Mouse (Mus musculus) intestine, embryonic 15.5 days (tissue): ENCODE data around the gene Rbms3. TPM values are rescaled to one million over a fixed set of nuclear protein-coding genes. Genes with fewer than 3 reads are reported as not detected.

Experiments
- ATAC-seq: fragments of 200-750 bp; cut with Nextera tagmentation; 2 replicates; pipeline ENCODE4 v1.8.0; 2017; ENCODE audit warnings: moderate TSS enrichment, moderate library complexity
- H3K27ac ChIP-seq: fragments of 300-500 bp; sonication (generic); 2 replicates; pipeline ENCODE4 v1.5.1; 2015; ENCODE audit warnings: mild to moderate bottlenecking, inconsistent platforms
- H3K27me3 ChIP-seq: fragments of 300-500 bp; sonication (generic); replicated peaks from 2 replicates; pipeline ENCODE4 v1.6.1; 2015; ENCODE audit warnings: inconsistent platforms
- H3K36me3 ChIP-seq: fragments of 300-500 bp; sonication (generic); 2 replicates; pipeline ENCODE4 v1.6.1; 2015; ENCODE audit warnings: inconsistent platforms
- H3K4me1 ChIP-seq: fragments of 300-500 bp; sonication (generic); replicated peaks from 2 replicates; pipeline ENCODE4 v1.6.1; 2015; ENCODE audit warnings: inconsistent platforms
- H3K4me2 ChIP-seq: fragments of 300-500 bp; sonication (generic); replicated peaks from 2 replicates; pipeline ENCODE4 v1.6.1; 2015; ENCODE audit warnings: mild to moderate bottlenecking, inconsistent platforms
- H3K4me3 ChIP-seq: fragments of 300-500 bp; sonication (generic); replicated peaks from 2 replicates; pipeline ENCODE4 v1.5.1; 2015; ENCODE audit warnings: inconsistent platforms
- H3K9ac ChIP-seq: fragments of 300-500 bp; sonication (generic); 2 replicates; pipeline ENCODE4 v1.6.1; 2015; ENCODE audit warnings: inconsistent platforms
- H3K9me3 ChIP-seq: fragments of 300-500 bp; sonication (generic); 2 replicates; pipeline ENCODE4 v1.6.1; 2016; ENCODE audit warnings: inconsistent platforms
- WGBS: fragments of 180-500 bp; shearing (Covaris S2); methylation state at CpG from one replicate; pipeline ENCODE4 v1.1.7; 2015; 5-methylcytosine and 5-hydroxymethylcytosine counted together
- polyA plus RNA-seq: library from polyadenylated mRNA; unstranded; fragments of >200 nt; fragmentation: Nextera tagmentation; extraction: Ambion mirVana; gene quantifications from 2 replicates; pipeline ENCODE4 v1.2.1, GENCODE M21; 2015

Gene Rbms3
- polyA plus RNA-seq, 1 experiment from 2014 or later = 53.0 TPM

- H3K4me3 ChIP-seq = no peak overlapping the region
- 48% methylated on average over 15 of the region's 15 CpGs for WGBS
- H3K27me3 ChIP-seq = no peaks in the 10 kb centered on the region
- H3K27ac ChIP-seq = peak overlapping the region; percentile 77
- H3K36me3 ChIP-seq = no peaks in the 10 kb centered on the region; the same call in 1 of the 2 replicates
- no peak for ATAC-seq
- 0 out of 2 replicates have a peak overlapping the region, but pooled peaks have one; percentile 1 for H3K4me2 ChIP-seq
- peaks cover 12% of the 10 kb centered on the region; the same call in 1 of the 2 replicates for H3K4me1 ChIP-seq
- no peak overlapping the region for H3K9ac ChIP-seq
- H3K9me3 ChIP-seq = no peaks in the 10 kb centered on the region
These were observed 437.6 kb downstream of the Rbms3 start for GRCm38 (mm10) chr9:117192093-117192492.

GRCm38 (mm10) chr9:117188406-117188805, 441.3 kb downstream of the Rbms3 start:
- H3K27me3 ChIP-seq = no peaks in the 10 kb centered on the region
- H3K4me3 ChIP-seq = no peak overlapping the region
- no peak overlapping the region for H3K9ac ChIP-seq
- no peak for ATAC-seq
- H3K36me3 ChIP-seq = no peaks in the 10 kb centered on the region; the same call in 1 of the 2 replicates
- no peaks in the 10 kb centered on the region for H3K9me3 ChIP-seq
- H3K4me1 ChIP-seq = peaks cover 7% of the 10 kb centered on the region; the same call in 1 of the 2 replicates
- WGBS = 81% methylated on average over 3 of the region's 3 CpGs
- no peak overlapping the region for H3K4me2 ChIP-seq
- H3K27ac ChIP-seq = no peak overlapping the region

GRCm38 (mm10) chr9:117187116-117188034, 442.3 kb downstream of the Rbms3 start:
- WGBS = 80% methylated on average over 15 of the region's 15 CpGs
- no peak overlapping the region for H3K27ac ChIP-seq

GRCm38 (mm10) chr9:117180658-117181057, 449.1 kb downstream of the Rbms3 start:
- H3K9ac ChIP-seq = no peak overlapping the region
- 0 out of 2 replicates have a peak, but pooled peaks cover 3% of the 10 kb centered on the region for H3K36me3 ChIP-seq
- no peaks in the 10 kb centered on the region for H3K27me3 ChIP-seq
- no peaks in the 10 kb centered on the region for H3K4me1 ChIP-seq
- no peak overlapping the region for H3K4me3 ChIP-seq
- no peak overlapping the region for H3K27ac ChIP-seq
- no peak overlapping the region for H3K4me2 ChIP-seq
- no peaks in the 10 kb centered on the region for H3K9me3 ChIP-seq
- 90% methylated on average over 7 of the region's 7 CpGs for WGBS
- ATAC-seq = no peak

More at GRCm38 (mm10) chr9:117187116-117188034, 442.3 kb downstream of the Rbms3 start:
- Histone ChIP-seq H3K27me3 (no peaks in the 10 kb centered on the region), H3K9ac (no peak overlapping the region), H3K4me1 (no peaks in the 10 kb centered on the region), H3K36me3 (peaks cover 3% of the 10 kb centered on the region; the same call in 1 of the 2 replicates), H3K4me3 (no peak overlapping the region), H3K9me3 (no peaks in the 10 kb centered on the region), H3K4me2 (no peak overlapping the region)
- no peak for ATAC-seq

- 89% methylated on average over 4 of the region's 4 CpGs for WGBS
- no peak overlapping the region for H3K27ac ChIP-seq
- H3K4me2 ChIP-seq = no peak overlapping the region
- peaks cover 5% of the 10 kb centered on the region; the same call in 1 of the 2 replicates for H3K4me1 ChIP-seq
- no peak for ATAC-seq
- no peak overlapping the region for H3K4me3 ChIP-seq
- 0 out of 2 replicates have a peak, but pooled peaks cover 3% of the 10 kb centered on the region for H3K36me3 ChIP-seq
- no peak overlapping the region for H3K9ac ChIP-seq
- H3K27me3 ChIP-seq = no peaks in the 10 kb centered on the region
- no peaks in the 10 kb centered on the region for H3K9me3 ChIP-seq
These were observed 451.3 kb downstream of the Rbms3 start for GRCm38 (mm10) chr9:117178366-117178765.

GRCm38 (mm10) chr9:117172526-117172925, 457.2 kb downstream of the Rbms3 start:
- Histone ChIP-seq H3K9ac (no peak overlapping the region), H3K36me3 (no peaks in the 10 kb centered on the region), H3K9me3 (no peaks in the 10 kb centered on the region), H3K27ac (no peak overlapping the region), H3K4me1 (peaks cover 10% of the 10 kb centered on the region; the same call in 1 of the 2 replicates), H3K4me2 (no peak overlapping the region), H3K4me3 (no peak overlapping the region), H3K27me3 (no peaks in the 10 kb centered on the region)
- ATAC-seq = peak; percentile 89
- 52% methylated on average over 7 of the region's 7 CpGs for WGBS

GRCm38 (mm10) chr9:117169196-117169595, 460.5 kb downstream of the Rbms3 start:
- Histone ChIP-seq H3K27me3 (no peaks in the 10 kb centered on the region), H3K36me3 (no peaks in the 10 kb centered on the region), H3K4me3 (no peak overlapping the region), H3K9ac (no peak overlapping the region), H3K4me2 (no peak overlapping the region), H3K9me3 (no peaks in the 10 kb centered on the region), H3K4me1 (peaks cover 12% of the 10 kb centered on the region; the same call in 1 of the 2 replicates), H3K27ac (no peak overlapping the region)
- 92% methylated on average over 5 of the region's 5 CpGs for WGBS
- ATAC-seq = no peak

- Histone ChIP-seq H3K4me1 (peaks cover 12% of the 10 kb centered on the region; the same call in 1 of the 2 replicates), H3K9ac (no peak overlapping the region), H3K4me2 (no peak overlapping the region), H3K9me3 (no peaks in the 10 kb centered on the region), H3K4me3 (no peak overlapping the region), H3K27me3 (no peaks in the 10 kb centered on the region), H3K36me3 (no peaks in the 10 kb centered on the region), H3K27ac (peak overlapping the region; percentile 14)
- 26% methylated on average over 6 of the region's 6 CpGs for WGBS
- ATAC-seq = peak; percentile 73
These were observed 466.6 kb downstream of the Rbms3 start for GRCm38 (mm10) chr9:117163143-117163542.

GRCm38 (mm10) chr9:117161150-117161549, 468.6 kb downstream of the Rbms3 start:
- H3K36me3 ChIP-seq = no peaks in the 10 kb centered on the region
- WGBS = 34% methylated on average over 6 of the region's 6 CpGs
- peak; percentile 64 for ATAC-seq
- peaks cover 14% of the 10 kb centered on the region; the same call in 1 of the 2 replicates for H3K4me1 ChIP-seq
- no peak overlapping the region for H3K4me2 ChIP-seq
- no peak overlapping the region for H3K9ac ChIP-seq
- H3K9me3 ChIP-seq = no peaks in the 10 kb centered on the region
- no peak overlapping the region for H3K4me3 ChIP-seq
- H3K27me3 ChIP-seq = no peaks in the 10 kb centered on the region
- no peak overlapping the region; the same call in 1 of the 2 replicates for H3K27ac ChIP-seq

GRCm38 (mm10) chr9:117156330-117156905, 473.3 kb downstream of the Rbms3 start:
- ATAC-seq = 0 out of 2 replicates have a peak, but pooled peaks have one; percentile 17
- Histone ChIP-seq H3K27me3 (no peaks in the 10 kb centered on the region), H3K27ac (peak overlapping the region; percentile 34; the same call in 1 of the 2 replicates), H3K9me3 (no peaks in the 10 kb centered on the region), H3K4me2 (no peak overlapping the region), H3K4me1 (peaks cover 9% of the 10 kb centered on the region; the same call in 1 of the 2 replicates), H3K4me3 (no peak overlapping the region), H3K9ac (no peak overlapping the region), H3K36me3 (no peaks in the 10 kb centered on the region)
- 58% methylated on average over 9 of the region's 9 CpGs for WGBS

- Histone ChIP-seq H3K36me3 (no peaks in the 10 kb centered on the region), H3K4me3 (no peak overlapping the region), H3K27ac (no peak overlapping the region), H3K4me2 (no peak overlapping the region), H3K9ac (no peak overlapping the region), H3K4me1 (peaks cover 9% of the 10 kb centered on the region; the same call in 1 of the 2 replicates), H3K27me3 (no peaks in the 10 kb centered on the region), H3K9me3 (no peaks in the 10 kb centered on the region)
- whole genome bisulfite sequencing = 93% methylated on average over 4 of the region's 4 CpGs
- ATAC-seq = no peak
These were observed 475.1 kb downstream of the Rbms3 start for GRCm38 (mm10) chr9:117154590-117154989.

GRCm38 (mm10) chr9:117153686-117154274, 475.9 kb downstream of the Rbms3 start:
- Histone ChIP-seq H3K9me3 (no peaks in the 10 kb centered on the region), H3K4me2 (0 out of 2 replicates have a peak overlapping the region, but pooled peaks have one; percentile 7), H3K27ac (0 out of 2 replicates have a peak overlapping the region, but pooled peaks have one; percentile 11), H3K36me3 (no peaks in the 10 kb centered on the region), H3K9ac (no peak overlapping the region), H3K27me3 (no peaks in the 10 kb centered on the region), H3K4me1 (peaks cover 9% of the 10 kb centered on the region; the same call in 1 of the 2 replicates), H3K4me3 (no peak overlapping the region)
- 58% methylated on average over 20 of the region's 20 CpGs for WGBS
- ATAC-seq = no peak
